Mouse (Mus musculus) heart, embryonic 12.5 days (tissue): ENCODE data around the gene Morn2. TPM values are rescaled to one million over a fixed set of nuclear protein-coding genes. Genes with fewer than 3 reads are reported as not detected.

Source experiments
- ATAC-seq: fragments of 200-750 bp; cut with Nextera tagmentation; 2 replicates; pipeline ENCODE4 v1.8.0; 2017; ENCODE audit warnings: moderate TSS enrichment, moderate library complexity; ENCODE audit not compliant: insufficient number of reproducible peaks, low FRiP score
- H3K27ac ChIP-seq: fragments of 300-500 bp; sonication (generic); 2 replicates; pipeline ENCODE4 v1.5.1; 2016; ENCODE audit warnings: mild to moderate bottlenecking, moderate library complexity; ENCODE audit not compliant: poor library complexity, severe bottlenecking
- H3K27me3 ChIP-seq: fragments of 300-500 bp; sonication (generic); replicated peaks from 2 replicates; pipeline ENCODE4 v1.6.1; 2016; ENCODE audit warnings: mild to moderate bottlenecking, moderate library complexity
- H3K36me3 ChIP-seq: fragments of 300-500 bp; sonication (generic); 2 replicates; pipeline ENCODE4 v1.6.1; 2016; ENCODE audit warnings: mild to moderate bottlenecking, moderate library complexity
- H3K4me1 ChIP-seq: fragments of 300-500 bp; sonication (generic); replicated peaks from 2 replicates; pipeline ENCODE4 v1.6.1; 2016; ENCODE audit warnings: mild to moderate bottlenecking
- H3K4me2 ChIP-seq: fragments of 300-500 bp; sonication (generic); 2 replicates; pipeline ENCODE4 v1.6.1; 2016; ENCODE audit warnings: mild to moderate bottlenecking, moderate library complexity
- H3K4me3 ChIP-seq: fragments of 300-500 bp; sonication (generic); 2 replicates; pipeline ENCODE4 v1.5.1; 2016; ENCODE audit warnings: mild to moderate bottlenecking
- H3K9ac ChIP-seq: fragments of 300-500 bp; sonication (generic); 2 replicates; pipeline ENCODE4 v1.6.1; 2016; ENCODE audit warnings: mild to moderate bottlenecking, moderate library complexity
- H3K9me3 ChIP-seq: fragments of 300-500 bp; sonication (generic); replicated peaks from 2 replicates; pipeline ENCODE4 v1.6.1; 2016; ENCODE audit warnings: mild to moderate bottlenecking, moderate library complexity
- WGBS: fragments of 180-500 bp; shearing (Covaris S2); methylation state at CpG from one replicate; pipeline ENCODE4 v1.1.7; 2016; 5-methylcytosine and 5-hydroxymethylcytosine counted together
- polyA plus RNA-seq: library from polyadenylated mRNA; unstranded; fragments of >200 nt; fragmentation: Nextera tagmentation; extraction: Ambion mirVana; gene quantifications from 2 replicates; pipeline ENCODE4 v1.2.1, GENCODE M21; 2016

Gene Morn2
- polyA plus RNA-seq, 1 experiment from 2014 or later = 16.5 TPM

DNA sequence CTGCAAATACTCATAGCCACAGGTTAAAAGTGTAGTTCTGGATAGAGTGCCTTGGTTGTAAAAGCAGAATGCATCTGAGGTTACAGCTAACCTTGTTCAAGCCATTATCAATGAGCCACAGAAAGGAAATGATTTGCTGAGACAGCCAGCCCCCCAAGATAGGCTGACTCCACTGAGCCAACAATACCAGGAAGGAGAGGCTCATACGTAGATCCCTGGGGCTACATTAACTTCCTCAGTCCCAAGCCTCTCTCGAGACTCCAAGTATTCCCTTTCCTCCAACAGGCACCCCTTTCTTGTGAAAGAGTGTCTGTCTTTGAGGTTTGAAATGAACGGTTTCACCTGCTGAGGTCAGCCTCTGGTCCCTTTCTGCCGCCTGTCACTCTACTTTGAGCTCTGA, 5.6 kb upstream of the Morn2 start:
- Histone ChIP-seq H3K4me2 (no peak overlapping the region), H3K9ac (no peak overlapping the region), H3K27me3 (no peaks in the 10 kb centered on the region), H3K36me3 (peaks cover 13% of the 10 kb centered on the region), H3K27ac (peak overlapping the region; percentile 66), H3K9me3 (no peaks in the 10 kb centered on the region), H3K4me3 (no peak overlapping the region), H3K4me1 (peaks cover 13% of the 10 kb centered on the region)
- ATAC-seq = no peak
- WGBS = 53% methylated on average over 4 of the region's 4 CpGs

DNA sequence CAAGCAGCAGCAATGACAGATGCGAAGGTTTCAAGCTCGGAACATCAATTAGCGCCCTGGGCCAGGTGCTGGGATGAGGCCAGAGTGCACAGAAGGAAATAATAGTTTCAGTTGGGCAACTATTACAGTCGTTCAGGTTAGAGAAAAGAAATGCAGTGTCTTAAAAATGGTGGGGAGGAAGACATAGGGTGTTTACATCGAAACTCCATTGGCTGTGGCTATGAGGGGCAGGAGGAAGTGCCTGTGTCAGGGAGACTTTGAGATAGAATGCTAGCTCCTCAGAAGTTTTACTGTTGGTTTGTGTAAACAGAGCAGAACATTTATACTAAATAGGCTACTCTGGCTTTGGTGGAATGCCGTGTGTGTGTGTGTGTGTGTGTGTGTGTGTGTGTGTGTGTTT, 2.0 kb upstream of the Morn2 start:
- Histone ChIP-seq H3K27ac (no peak overlapping the region), H3K9me3 (no peaks in the 10 kb centered on the region), H3K4me1 (peaks cover 13% of the 10 kb centered on the region), H3K36me3 (no peaks in the 10 kb centered on the region), H3K27me3 (no peaks in the 10 kb centered on the region), H3K4me2 (no peak overlapping the region), H3K9ac (no peak overlapping the region), H3K4me3 (no peak overlapping the region)
- WGBS = 81% methylated on average over 6 of the region's 6 CpGs
- ATAC-seq = no peak

DNA sequence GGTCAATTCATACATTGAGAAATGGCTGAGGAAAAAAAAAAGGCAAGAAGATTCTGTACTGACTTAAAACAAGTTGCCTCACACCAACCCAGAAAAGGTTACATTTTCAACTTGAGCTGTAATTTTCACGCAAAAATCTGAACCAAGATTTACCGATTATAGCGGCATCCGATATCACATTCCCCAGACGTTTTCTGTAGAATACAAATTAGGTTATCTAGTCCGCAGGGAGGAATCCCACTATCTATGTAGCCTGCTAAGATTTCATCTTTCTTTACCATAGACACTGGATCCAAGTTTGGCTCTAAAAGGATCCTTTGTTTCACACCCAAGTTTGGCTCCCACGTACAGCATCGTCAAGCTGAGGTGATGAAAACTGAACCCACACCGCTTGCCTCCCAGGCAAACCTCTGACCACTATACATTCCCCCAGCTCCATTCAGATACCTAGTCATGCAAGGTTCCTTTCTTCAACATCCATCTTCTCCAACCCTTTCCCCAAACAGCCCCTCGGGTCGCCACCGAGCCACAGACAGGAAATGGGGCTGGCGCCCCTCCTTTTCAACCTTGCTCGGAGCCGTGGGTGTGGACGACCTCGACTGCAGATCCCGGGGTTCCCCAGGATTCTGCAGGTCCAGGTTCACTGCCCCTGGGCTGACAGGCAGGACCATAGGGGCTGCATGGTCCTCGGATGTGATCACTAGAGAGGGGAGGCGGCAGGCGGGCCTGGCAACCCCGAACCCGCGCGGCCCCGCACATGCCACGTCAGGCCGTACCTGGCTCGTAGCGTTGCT, 526 bp upstream of the Morn2 start:
- Histone ChIP-seq H3K4me1 (peaks cover 13% of the 10 kb centered on the region), H3K27ac (peak overlapping the region; percentile 79), H3K9me3 (no peaks in the 10 kb centered on the region), H3K4me2 (peak overlapping the region; percentile 78), H3K36me3 (no peaks in the 10 kb centered on the region), H3K27me3 (no peaks in the 10 kb centered on the region), H3K9ac (peak overlapping the region; percentile 91), H3K4me3 (peak overlapping the region; percentile 95)
- ATAC-seq = peak; percentile 47
- 1% methylated on average over 30 of the region's 30 CpGs for whole genome bisulfite sequencing

DNA sequence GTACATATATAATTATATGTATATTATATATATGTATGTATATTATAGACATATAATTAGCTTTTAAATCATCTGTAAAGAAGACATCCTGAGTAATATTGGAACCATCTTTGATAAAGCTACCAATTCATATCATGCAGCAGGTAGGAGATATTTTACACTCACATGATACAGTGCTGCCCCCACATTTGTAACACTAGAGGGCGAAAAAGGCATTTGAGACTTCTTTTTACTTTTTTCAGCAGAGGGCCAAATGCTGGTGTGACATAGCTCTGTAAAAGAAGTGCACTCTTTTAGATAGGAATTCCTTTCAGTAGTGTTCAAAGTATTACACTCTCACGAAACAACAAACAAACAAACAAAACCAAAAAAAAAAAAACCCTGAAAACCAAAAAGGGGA, 1.1 kb downstream of the Morn2 start:
- 17% methylated on average over 2 of the region's 2 CpGs for WGBS
- peaks cover 13% of the 10 kb centered on the region for H3K4me1 ChIP-seq
- no peak overlapping the region for H3K9ac ChIP-seq
- no peak overlapping the region for H3K4me3 ChIP-seq
- H3K27me3 ChIP-seq = no peaks in the 10 kb centered on the region
- H3K36me3 ChIP-seq = no peaks in the 10 kb centered on the region
- no peak overlapping the region for H3K4me2 ChIP-seq
- H3K27ac ChIP-seq = no peak overlapping the region
- no peak for ATAC-seq
- no peaks in the 10 kb centered on the region for H3K9me3 ChIP-seq

DNA sequence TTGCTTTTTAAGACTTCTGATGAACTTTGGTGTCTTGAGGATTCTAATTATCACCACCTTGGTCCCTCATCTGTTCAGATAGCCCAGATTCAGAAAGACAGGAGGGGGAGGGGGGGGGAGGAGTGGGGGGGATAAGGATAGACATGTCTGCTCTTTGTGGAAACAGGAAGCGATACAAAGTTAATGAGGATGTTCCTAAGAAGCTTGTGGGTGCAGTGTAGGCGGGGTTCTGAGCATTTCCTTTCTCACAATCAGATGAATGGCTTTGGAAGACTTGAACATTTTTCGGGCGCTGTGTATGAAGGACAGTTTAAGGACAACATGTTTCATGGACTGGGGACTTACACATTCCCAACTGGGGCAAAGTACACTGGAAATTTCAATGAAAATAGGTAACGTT, 5.3 kb downstream of the Morn2 start:
- no peak overlapping the region for H3K27ac ChIP-seq
- no peaks in the 10 kb centered on the region for H3K27me3 ChIP-seq
- no peaks in the 10 kb centered on the region for H3K4me1 ChIP-seq
- H3K4me3 ChIP-seq = no peak overlapping the region
- H3K9ac ChIP-seq = no peak overlapping the region
- H3K36me3 ChIP-seq = no peaks in the 10 kb centered on the region
- no peaks in the 10 kb centered on the region for H3K9me3 ChIP-seq
- no peak for ATAC-seq
- no peak overlapping the region for H3K4me2 ChIP-seq
- 80% methylated on average over 5 of the region's 5 CpGs for WGBS

DNA sequence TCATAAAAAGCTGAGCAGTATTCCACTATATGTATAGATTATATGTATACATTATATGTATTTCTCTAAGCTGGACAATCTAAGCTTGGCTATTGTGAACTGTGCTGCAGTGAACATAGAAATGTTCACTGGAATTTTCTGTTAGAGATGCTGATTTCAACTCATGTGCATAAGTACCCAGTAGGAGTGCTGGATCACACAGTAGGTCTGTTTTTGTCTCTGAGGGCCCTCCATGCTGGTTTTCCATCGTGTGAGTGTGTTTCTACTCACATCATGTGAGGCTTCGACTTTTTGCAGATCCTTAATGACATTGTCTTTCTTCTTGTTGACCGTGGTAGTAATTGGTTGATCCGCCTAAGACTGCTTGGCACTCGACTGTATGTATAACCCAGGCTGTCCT, 8.8 kb downstream of the Morn2 start:
- WGBS = 80% methylated on average over 5 of the region's 5 CpGs
- ATAC-seq = no peak

DNA sequence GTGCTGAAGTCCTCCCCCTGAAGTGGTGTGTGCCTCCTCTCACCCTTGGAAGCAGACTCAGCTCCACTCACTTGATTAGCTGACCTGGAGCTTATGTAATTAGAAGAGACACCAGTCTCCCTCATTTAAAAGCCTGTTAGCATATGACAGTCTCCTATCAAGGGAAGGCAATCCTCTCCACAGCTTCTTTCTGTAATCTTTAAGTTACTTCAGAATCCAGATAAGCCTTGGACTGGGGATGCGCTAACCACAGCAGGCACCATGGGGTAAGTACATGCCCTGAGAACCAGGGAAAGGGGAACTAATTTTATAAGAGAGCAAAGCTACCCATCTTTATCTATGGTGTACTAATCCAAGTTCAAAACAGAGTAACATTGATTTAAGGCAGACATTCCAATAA, 17.2 kb downstream of the Morn2 start, which contains the start of gene Arhgef33:
Gene Arhgef33 (plus strand): TSS at position 157 of the 400 bp plus-strand sequence.
- ATAC-seq = no peak
- Histone ChIP-seq H3K9ac (no peak within 1 kb of the TSS), H3K27me3 (no peaks in the 10 kb centered on the region), H3K4me3 (no peak within 1 kb of the TSS), H3K4me2 (no peak within 1 kb of the TSS), H3K27ac (no peak within 1 kb of the TSS), H3K4me1 (peaks cover 6% of the 10 kb centered on the region), H3K9me3 (no peaks in the 10 kb centered on the region), H3K36me3 (no peaks in the 10 kb centered on the region)
- WGBS = 56% methylated on average over 1 of the region's 1 CpGs

More for the DNA sequence above, 8.8 kb downstream of the Morn2 start:
- Histone ChIP-seq H3K9ac (no peak overlapping the region), H3K27ac (no peak overlapping the region), H3K4me1 (no peaks in the 10 kb centered on the region), H3K9me3 (no peaks in the 10 kb centered on the region), H3K4me2 (no peak overlapping the region), H3K27me3 (no peaks in the 10 kb centered on the region), H3K36me3 (no peaks in the 10 kb centered on the region), H3K4me3 (no peak overlapping the region)

DNA sequence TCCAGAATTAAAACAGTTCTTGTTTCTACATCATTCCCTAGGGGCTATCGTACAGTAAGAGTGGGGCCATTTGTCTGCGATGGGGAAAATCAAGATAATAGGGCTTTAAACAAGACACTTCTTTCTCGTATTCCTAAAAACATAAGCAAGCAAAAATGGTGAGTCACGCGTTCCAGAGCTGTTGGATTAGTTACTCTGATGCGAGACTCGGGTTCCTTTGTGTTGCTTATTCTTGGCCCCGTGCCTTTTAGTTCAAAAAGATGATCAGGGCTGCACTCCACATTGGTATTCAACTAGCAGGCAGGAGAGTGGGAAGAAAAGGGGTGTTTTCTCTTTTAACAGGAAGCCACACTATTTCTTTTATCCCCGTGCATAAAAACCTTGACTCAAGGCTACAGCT, 21.8 kb downstream of the Morn2 start:
- H3K9me3 ChIP-seq = no peaks in the 10 kb centered on the region
- no peaks in the 10 kb centered on the region for H3K36me3 ChIP-seq
- no peak overlapping the region for H3K9ac ChIP-seq
- ATAC-seq = no peak
- no peak overlapping the region for H3K4me3 ChIP-seq
- no peak overlapping the region for H3K4me2 ChIP-seq
- H3K27me3 ChIP-seq = no peaks in the 10 kb centered on the region
- WGBS = 58% methylated on average over 9 of the region's 9 CpGs
- peaks cover 6% of the 10 kb centered on the region for H3K4me1 ChIP-seq
- H3K27ac ChIP-seq = no peak overlapping the region

DNA sequence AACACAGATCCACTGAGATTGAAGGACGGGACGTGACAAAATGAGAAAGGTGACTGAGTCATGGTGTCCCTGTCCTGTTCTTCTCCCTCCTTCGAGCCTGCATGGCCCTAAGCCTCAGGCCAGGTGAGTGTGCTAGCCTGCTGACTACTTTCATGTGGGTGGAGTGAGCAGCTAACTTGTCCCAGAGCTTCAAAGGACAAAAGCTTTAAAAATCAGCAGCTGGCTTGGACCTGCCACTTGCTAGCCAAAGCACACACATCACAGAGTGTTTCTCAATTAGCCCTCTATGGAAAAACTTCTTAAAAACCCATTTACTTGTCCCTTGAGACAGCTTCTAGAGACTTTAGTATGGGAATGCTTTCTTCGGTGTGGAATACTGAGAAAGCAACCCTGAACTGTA, 22.4 kb downstream of the Morn2 start:
- WGBS = 71% methylated on average over 4 of the region's 4 CpGs
- H3K27ac ChIP-seq = no peak overlapping the region
- H3K9ac ChIP-seq = no peak overlapping the region
- H3K4me1 ChIP-seq = peaks cover 6% of the 10 kb centered on the region
- H3K4me2 ChIP-seq = no peak overlapping the region
- no peaks in the 10 kb centered on the region for H3K36me3 ChIP-seq
- ATAC-seq = no peak
- no peaks in the 10 kb centered on the region for H3K27me3 ChIP-seq
- no peaks in the 10 kb centered on the region for H3K9me3 ChIP-seq
- H3K4me3 ChIP-seq = no peak overlapping the region

DNA sequence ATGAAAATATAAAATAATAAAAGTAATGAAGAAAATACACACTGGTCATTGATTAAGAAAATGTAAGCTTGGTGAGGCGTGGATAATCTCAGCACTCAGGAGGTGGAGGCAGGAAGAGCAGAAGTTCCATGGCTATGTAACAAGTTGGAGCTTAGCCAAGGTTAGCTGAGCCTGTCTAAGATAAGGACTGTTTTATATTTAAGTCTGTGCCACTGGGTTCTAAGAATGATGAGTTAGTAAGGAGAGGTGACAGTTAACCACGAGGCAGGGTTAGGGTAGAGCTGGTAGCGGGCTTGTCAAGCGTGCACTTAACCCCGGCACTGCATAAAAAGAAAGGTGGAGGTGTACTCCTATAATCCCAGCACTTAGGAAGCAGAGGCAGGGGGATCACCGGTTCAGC, 32.2 kb downstream of the Morn2 start:
- H3K4me3 ChIP-seq = no peak overlapping the region
- H3K9ac ChIP-seq = no peak overlapping the region
- no peaks in the 10 kb centered on the region for H3K27me3 ChIP-seq
- no peaks in the 10 kb centered on the region for H3K9me3 ChIP-seq
- ATAC-seq = no peak
- peaks cover 16% of the 10 kb centered on the region for H3K4me1 ChIP-seq
- no peaks in the 10 kb centered on the region for H3K36me3 ChIP-seq
- no peak overlapping the region for H3K4me2 ChIP-seq
- H3K27ac ChIP-seq = no peak overlapping the region
- WGBS = 64% methylated on average over 6 of the region's 6 CpGs

DNA sequence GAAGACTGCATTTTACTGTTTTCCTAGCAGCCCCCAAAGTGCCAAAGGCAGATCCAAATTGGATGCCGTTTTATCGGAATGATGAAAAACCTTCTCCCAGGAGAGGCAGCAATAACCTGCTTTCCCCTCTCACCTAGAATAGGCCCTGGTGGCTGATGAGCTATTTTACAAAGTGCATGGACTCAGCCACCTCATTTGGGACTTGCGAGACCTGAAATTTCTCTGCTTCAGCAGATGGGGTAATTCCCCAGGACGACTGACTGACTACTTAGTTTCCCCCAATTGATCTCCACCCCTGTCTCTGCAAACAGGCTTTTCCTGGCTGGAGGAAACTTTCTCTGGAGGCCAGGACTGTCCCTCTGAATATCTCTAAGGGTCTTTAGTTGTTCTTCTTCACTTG, 33.0 kb downstream of the Morn2 start:
- Histone ChIP-seq H3K4me3 (no peak overlapping the region), H3K4me2 (no peak overlapping the region), H3K9ac (no peak overlapping the region), H3K36me3 (no peaks in the 10 kb centered on the region), H3K9me3 (no peaks in the 10 kb centered on the region), H3K27ac (no peak overlapping the region), H3K27me3 (no peaks in the 10 kb centered on the region), H3K4me1 (peaks cover 16% of the 10 kb centered on the region)
- no peak for ATAC-seq
- WGBS = 73% methylated on average over 4 of the region's 4 CpGs

DNA sequence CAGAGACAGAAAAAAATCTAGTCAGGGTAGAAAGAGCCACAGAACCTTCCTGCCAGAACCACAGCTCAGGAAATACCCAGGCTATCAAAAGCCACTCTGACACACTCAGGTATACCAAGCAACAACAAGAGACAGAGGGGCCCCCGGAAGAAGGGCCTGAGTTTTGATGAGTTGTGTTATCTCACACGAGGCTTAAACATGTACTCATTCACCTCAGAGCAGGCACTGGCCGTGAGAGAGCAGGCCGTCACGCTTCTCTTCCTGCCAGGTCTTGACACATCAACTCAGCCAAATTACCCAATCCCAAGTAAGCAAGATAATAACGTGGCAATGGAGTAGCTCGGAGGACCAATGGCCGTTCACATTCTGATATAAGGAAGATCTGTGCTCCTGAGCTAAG, 33.7 kb downstream of the Morn2 start:
- ATAC-seq = no peak
- H3K36me3 ChIP-seq = no peaks in the 10 kb centered on the region
- no peak overlapping the region for H3K9ac ChIP-seq
- H3K27me3 ChIP-seq = no peaks in the 10 kb centered on the region
- no peak overlapping the region for H3K4me3 ChIP-seq
- H3K27ac ChIP-seq = no peak overlapping the region
- H3K9me3 ChIP-seq = no peaks in the 10 kb centered on the region
- WGBS = 44% methylated on average over 8 of the region's 8 CpGs
- no peak overlapping the region for H3K4me2 ChIP-seq
- H3K4me1 ChIP-seq = peaks cover 16% of the 10 kb centered on the region
